Mouse (Mus musculus): ENCODE data around the gene Hoxc10.

Hoxc10 gene

GRCm38 (mm10) chr15:102990461-102991397, 24.1 kb downstream of the Hoxc10 start, which contains the start of gene Hoxc8:
TSS of gene Hoxc8 (plus strand) at chr15:102990607.
- no peak for DNase-seq

GRCm38 (mm10) chr15:102991782-102992181, 25.2 kb downstream of the Hoxc10 start:
- no peak for DNase-seq

DNA sequence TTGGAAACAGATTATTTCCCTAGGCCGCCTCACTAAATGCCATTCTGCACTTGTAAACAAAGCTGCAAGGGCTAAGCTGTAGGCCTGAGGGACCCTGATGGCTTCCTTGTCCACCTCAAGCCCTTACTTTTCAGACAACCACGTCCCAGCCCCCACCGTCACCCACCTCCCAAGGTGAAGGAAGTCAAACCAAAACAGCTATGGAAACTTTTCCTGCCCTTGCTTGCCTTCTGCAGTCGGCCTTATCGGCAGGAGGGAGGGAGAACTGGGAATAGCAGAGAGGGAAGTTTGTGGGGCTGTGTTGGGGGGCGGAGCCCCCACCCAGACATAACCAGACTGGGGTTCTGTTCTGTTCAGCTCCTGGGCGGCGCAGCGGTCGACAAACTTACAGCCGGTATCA, 25.6 kb downstream of the Hoxc10 start:
- DNase-seq, result no peak

DNA sequence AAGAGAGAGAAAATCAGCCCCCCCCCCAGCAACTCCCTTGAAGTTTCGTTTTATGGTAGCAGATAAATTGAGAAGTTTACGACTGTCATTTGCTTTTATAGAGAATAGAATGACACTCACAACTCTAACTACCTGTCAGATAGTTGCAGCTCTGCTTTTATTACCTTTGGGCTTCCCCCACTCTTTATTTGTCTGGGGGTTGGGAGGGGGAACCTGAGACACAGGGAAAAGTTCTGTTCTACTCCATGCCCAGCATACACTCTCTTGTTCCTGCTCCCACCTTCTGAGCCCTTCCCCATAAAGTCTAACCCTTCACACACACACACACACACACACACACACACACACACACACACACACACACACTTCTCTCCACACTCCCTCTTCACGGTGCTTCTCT, 26.3 kb downstream of the Hoxc10 start:
- DNase-seq, result no peak

- no peak for DNase-seq
Observed at GRCm38 (mm10) chr15:102996548-102996947, 30.0 kb downstream of the Hoxc10 start.

DNA sequence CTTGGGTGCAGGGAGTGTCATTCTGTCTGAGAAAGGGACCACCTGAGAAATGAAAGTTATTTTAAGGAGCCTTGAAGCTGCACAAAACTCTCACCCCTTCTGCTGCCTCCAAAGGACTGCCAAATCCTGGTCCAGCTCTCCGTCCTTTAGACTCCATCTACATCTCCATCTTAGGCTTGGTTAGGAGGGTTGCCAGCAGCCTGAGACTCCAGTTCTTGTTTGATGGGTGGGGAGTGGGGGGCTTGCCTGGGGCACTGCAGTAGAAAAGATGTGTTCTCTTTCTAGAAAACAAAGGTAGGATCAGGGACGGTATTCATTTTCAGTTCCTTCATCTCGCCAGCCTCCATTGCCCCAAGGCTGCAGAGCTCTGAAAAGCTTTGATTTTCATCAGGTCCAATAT, 30.8 kb downstream of the Hoxc10 start:
- DNase-seq, result no peak

GRCm38 (mm10) chr15:102997939-102998355, 31.4 kb downstream of the Hoxc10 start, which contains the start of gene Hoxc6:
TSS of gene Hoxc6 (plus strand) at chr15:102998257.
- no peak for DNase-seq

GRCm38 (mm10) chr15:102998608-102999182, 32.1 kb downstream of the Hoxc10 start:
- DNase-seq, result no peak

DNA sequence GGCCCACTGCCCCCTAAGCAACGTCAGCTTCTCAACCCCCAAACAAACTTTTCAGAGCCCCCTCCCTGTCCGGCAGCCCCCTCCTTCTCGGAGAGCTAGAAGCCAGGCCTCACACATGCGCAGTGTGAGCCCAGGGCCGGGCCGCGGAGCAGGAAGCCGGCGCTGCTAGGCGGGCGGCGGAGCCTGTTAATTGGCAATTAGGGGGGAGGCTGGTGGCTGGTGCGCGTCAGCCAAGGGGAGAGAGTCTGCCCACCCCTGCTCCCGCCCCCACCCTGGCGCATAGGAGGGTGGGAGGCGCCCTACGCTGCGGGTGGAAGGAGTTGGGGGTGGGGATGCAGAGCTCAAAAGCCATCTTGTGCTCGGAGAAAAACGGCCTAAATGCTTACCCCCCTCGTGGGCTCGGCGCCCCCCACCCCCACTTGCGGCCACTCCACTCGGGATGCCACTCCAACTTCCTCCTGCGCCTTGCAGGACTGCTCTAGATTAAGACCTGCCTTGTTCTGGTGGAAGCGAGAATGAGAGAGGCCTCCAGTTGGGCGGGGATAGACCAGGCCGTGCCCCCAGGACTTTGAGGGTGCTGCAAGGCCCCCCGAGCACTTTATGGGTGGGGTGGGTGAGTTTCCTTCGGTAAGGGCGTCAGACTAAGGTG, 32.7 kb downstream of the Hoxc10 start:
- DNase-seq, result peak; percentile 21

DNA sequence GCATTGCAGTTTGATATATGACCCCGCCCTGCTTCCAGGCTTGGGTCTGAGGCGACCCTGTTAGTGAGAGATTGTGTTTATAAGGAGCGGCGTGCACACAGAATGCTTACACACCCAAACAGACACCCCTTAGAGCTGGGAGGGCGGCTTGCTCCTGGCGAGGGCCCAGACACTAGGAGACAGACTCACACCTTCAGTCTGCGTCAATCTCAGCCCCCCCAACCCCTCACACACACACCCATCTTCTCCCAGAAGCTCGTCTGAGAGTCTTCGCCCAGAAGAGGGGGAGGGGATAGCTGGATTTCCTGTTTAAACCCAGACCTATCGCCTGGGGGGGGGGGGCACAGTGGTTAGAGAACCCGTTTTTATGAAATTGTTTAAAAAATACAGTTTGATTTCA, 33.4 kb downstream of the Hoxc10 start:
- no peak for DNase-seq

DNA sequence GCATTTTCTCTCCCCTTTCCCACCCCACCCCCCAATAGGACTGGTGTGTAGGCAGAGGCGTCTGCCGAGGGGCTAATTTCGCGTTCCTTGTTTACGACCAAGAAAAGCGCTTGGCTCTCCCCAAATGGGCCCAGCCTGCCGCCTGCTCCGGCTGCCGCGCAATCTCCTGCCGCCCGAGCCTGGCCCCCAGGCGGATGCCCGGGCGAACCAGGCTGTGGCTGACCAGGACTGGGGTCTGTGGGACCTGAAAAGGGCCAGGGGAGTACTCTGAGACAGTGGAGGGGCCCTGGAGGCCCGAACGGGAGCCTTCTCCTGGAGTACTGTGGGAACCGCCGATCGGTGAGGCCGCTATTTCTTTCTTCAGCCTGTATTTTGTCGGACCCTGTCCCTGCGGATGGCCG, 33.9 kb downstream of the Hoxc10 start:
- DNase-seq, result no peak

GRCm38 (mm10) chr15:103001370-103001769, 34.8 kb downstream of the Hoxc10 start:
- DNase-seq, result no peak

DNA sequence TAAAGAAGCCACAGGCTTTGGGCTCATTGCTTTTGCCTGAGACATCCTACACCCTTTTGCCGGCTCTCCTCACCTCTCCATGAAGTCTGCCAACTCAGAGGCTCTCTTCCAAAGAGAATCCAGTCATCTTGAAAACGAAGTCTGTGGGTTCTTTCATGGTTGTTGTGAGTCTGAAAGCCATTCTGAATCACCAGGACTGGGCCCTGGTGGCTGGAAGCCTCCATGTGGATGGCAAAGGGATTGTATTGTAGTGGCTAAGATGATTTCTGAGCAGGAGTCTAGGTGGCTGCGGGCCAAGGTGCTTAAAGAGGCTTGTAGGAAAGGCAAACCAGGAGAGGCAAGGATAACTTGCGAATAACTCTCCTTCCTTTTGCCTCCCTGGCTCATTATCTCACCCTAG, 35.6 kb downstream of the Hoxc10 start:
- no peak for DNase-seq

GRCm38 (mm10) chr15:103002821-103003448, 36.3 kb downstream of the Hoxc10 start:
- no peak for DNase-seq

- no peak for DNase-seq
Observed at GRCm38 (mm10) chr15:103005308-103005707, 38.7 kb downstream of the Hoxc10 start.

DNA sequence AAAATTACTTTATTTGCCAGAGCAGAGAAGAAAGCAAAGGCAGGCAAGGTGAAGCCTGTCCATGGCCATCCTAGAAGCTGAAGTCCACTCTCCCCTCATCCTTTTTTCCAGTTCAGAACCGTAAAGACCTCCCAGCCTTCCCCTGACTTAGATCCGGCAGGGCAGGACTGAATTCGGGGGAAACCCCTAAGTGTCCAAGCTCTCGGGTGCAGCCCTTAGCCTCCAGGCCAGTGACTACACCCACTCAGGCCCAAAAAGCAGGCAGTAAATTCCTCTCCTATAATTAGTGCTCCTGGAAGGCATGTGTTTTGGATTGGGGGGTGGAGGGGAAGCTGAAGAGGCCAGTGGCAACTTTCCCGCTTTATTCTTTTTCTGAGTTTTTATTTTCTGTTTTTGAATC, 39.2 kb downstream of the Hoxc10 start:
- DNase-seq, result no peak

DNA sequence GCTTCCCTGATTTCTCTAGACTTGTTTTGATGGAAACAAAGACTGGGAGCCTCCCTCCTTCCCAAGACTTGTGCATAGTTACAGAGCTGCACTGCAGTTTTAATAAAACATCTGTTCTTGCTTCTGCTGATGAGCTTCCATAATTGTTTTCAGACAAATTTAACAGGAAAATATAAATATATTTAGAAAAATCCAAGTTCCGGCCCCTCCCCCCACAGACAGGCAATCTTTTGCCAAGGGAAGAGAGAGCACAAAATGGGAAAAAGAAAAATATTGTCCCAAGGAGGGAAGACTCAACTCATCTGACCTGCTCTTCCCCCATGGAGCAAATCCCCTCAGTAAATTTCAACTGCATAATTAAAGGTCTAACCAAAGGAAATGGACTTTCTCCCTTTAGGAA, 39.7 kb downstream of the Hoxc10 start:
- no peak for DNase-seq

- no peak for DNase-seq
Observed at GRCm38 (mm10) chr15:103009265-103010111, 42.9 kb downstream of the Hoxc10 start.

DNA sequence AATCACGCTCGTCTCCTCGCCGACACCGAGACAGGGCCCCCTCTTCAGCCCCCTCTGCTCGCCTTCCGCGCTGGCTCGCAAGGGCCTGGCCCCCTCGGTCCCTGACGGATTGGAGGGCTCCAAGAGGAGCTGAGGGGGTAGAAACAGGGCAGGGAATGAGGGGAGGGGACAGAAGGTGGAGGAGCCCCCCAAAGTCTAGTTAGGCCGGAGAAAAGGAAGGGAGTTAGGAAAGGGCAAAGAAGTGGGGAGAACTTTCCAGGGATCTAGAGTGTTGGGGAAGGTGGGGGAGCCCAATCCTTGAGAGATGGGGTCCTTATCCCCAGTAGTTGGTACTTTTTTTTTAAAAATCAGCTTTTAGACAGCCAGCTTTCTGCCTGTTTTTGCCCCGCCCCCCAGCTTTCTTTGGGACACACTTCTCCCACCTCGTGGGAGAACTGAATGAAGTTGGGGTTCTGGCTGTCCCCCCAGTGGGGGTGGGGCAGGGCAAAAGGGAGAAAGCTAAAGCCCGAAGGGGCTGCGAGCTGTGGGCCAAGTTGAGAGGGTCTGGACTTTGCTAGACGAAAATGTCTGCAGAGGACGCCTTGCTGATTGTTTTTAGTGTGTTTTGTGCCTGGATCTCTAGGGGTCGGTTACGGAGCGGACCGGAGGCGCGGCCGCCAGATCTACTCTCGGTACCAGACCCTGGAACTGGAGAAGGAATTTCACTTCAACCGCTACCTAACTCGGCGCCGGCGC, 43.7 kb downstream of the Hoxc10 start:
- no peak for DNase-seq

GRCm38 (mm10) chr15:103010847-103011555, 44.4 kb downstream of the Hoxc10 start:
- no peak for DNase-seq
